Mouse (Mus musculus) cortical plate, adult 2 months (tissue): ENCODE measurements at regions not wholly inside any gene's neighbourhood (a gene's known extent, or its start where the extent isn't known, plus 50 kb on each side); places are given as distances from the start of the nearest gene placed in this dataset.

Experiments used
- CTCF ChIP-seq: fragments of 200-500 bp; IDR thresholded peaks from 2 replicates; pipeline ENCODE4 v1.5.1; 2011; ENCODE audit warnings: mild to moderate bottlenecking, control low read depth, low read length; ENCODE audit not compliant: insufficient read depth; ENCODE audit errors: extremely low read depth
- POLR2A ChIP-seq: fragments of 200-500 bp; IDR thresholded peaks from 2 replicates; pipeline ENCODE4 v1.6.1; 2011; ENCODE audit warnings: mild to moderate bottlenecking, low read length, control low read depth; ENCODE audit not compliant: insufficient read depth; ENCODE audit errors: extremely low read depth

GRCm38 (mm10) chr3:52756006-52756405 is 261.0 kb downstream of the Cog6 start:
- TF ChIP-seq CTCF, result no peak
- no peak for TF ChIP-seq POLR2A
